Mouse (Mus musculus) liver, embryonic 16.5 days (tissue): ENCODE data around the gene Shroom3. TPM values are rescaled to one million over a fixed set of nuclear protein-coding genes. Genes with fewer than 3 reads are reported as not detected.

ENCODE experiments used
- ATAC-seq: fragments of 200-750 bp; cut with Nextera tagmentation; 2 replicates; pipeline ENCODE4 v1.8.0; 2017; ENCODE audit warnings: low read depth, mild to moderate bottlenecking, moderate number of reproducible peaks, moderate library complexity
- H3K27ac ChIP-seq: fragments of 300-500 bp; sonication (generic); 2 replicates; pipeline ENCODE4 v1.5.1; 2014; ENCODE audit warnings: mild to moderate bottlenecking, low read length
- H3K27me3 ChIP-seq: fragments of 300-500 bp; sonication (generic); 2 replicates; pipeline ENCODE4 v1.6.1; 2014; ENCODE audit warnings: low read depth, low read length, mixed read lengths; ENCODE audit not compliant: control insufficient read depth, insufficient read depth
- H3K36me3 ChIP-seq: fragments of 300-500 bp; sonication (generic); 2 replicates; pipeline ENCODE4 v1.6.1; 2014; ENCODE audit warnings: mild to moderate bottlenecking; ENCODE audit not compliant: control insufficient read depth, insufficient read depth
- H3K4me1 ChIP-seq: fragments of 300-500 bp; sonication (generic); 2 replicates; pipeline ENCODE4 v1.6.1; 2014; ENCODE audit warnings: low read depth, low read length, mixed read lengths; ENCODE audit not compliant: control insufficient read depth
- H3K4me2 ChIP-seq: fragments of 300-500 bp; sonication (generic); 2 replicates; pipeline ENCODE4 v1.6.1; 2014; ENCODE audit warnings: low read depth, low read length, mixed read lengths
- H3K4me3 ChIP-seq: fragments of 300-500 bp; sonication (generic); 2 replicates; pipeline ENCODE4 v1.5.1; 2014; ENCODE audit warnings: low read depth, mild to moderate bottlenecking, low read length
- H3K9ac ChIP-seq: fragments of 300-500 bp; sonication (generic); 2 replicates; pipeline ENCODE4 v1.6.1; 2014; ENCODE audit warnings: low read depth, low read length
- H3K9me3 ChIP-seq: fragments of 300-500 bp; sonication (generic); replicated peaks from 2 replicates; pipeline ENCODE4 v1.6.1; 2016; ENCODE audit warnings: low read length; ENCODE audit not compliant: control insufficient read depth
- WGBS: fragments of 180-500 bp; shearing (Covaris S2); extraction: QIAGEN DNeasy Blood & Tissue Kit; methylation state at CpG from one replicate; pipeline ENCODE4 v1.1.7; 2014; ENCODE audit not compliant: insufficient replicate concordance; 5-methylcytosine and 5-hydroxymethylcytosine counted together
- polyA plus RNA-seq: library from polyadenylated mRNA; unstranded; fragments of >200 nt; fragmentation: Nextera tagmentation; extraction: Ambion mirVana; gene quantifications from 2 replicates; pipeline ENCODE4 v1.2.1, GENCODE M21; 2015

Shroom3 gene
- polyA plus RNA-seq, 1 experiment from 2014 or later: 0.31 TPM

- 0% methylated on average over 9 of the region's 9 CpGs for WGBS
- Histone ChIP-seq H3K9me3 (no peaks in the 10 kb centered on the region), H3K4me1 (peaks cover 9% of the 10 kb centered on the region), H3K36me3 (no peaks in the 10 kb centered on the region), H3K27me3 (no peaks in the 10 kb centered on the region), H3K9ac (no peak overlapping the region; the same call in 1 of the 2 replicates), H3K27ac (no peak overlapping the region), H3K4me2 (peak overlapping the region; percentile 63), H3K4me3 (peak overlapping the region; percentile 47)
- ATAC-seq: 0 out of 2 replicates have a peak, but pooled peaks have one; percentile 2
Observed at GRCm38 (mm10) chr5:92675574-92675920, 7.7 kb upstream of the Shroom3 start.

- 24% methylated on average over 4 of the region's 4 CpGs for WGBS
- Histone ChIP-seq H3K27me3 (peaks cover 27% of the 10 kb centered on the region), H3K9ac (no peak overlapping the region), H3K4me1 (peaks cover 9% of the 10 kb centered on the region), H3K4me2 (no peak overlapping the region), H3K9me3 (no peaks in the 10 kb centered on the region), H3K27ac (no peak overlapping the region), H3K36me3 (no peaks in the 10 kb centered on the region), H3K4me3 (no peak overlapping the region)
- no peak for ATAC-seq
Observed at GRCm38 (mm10) chr5:92679441-92679840, 3.8 kb upstream of the Shroom3 start.

- no peak for ATAC-seq
- Histone ChIP-seq H3K27ac (no peak overlapping the region), H3K9ac (no peak overlapping the region), H3K9me3 (no peaks in the 10 kb centered on the region), H3K4me2 (no peak overlapping the region), H3K4me1 (no peaks in the 10 kb centered on the region), H3K36me3 (no peaks in the 10 kb centered on the region), H3K4me3 (no peak overlapping the region), H3K27me3 (peaks cover 27% of the 10 kb centered on the region)
- 76% methylated on average over 10 of the region's 10 CpGs for WGBS
Observed at GRCm38 (mm10) chr5:92681861-92682260, 1.4 kb upstream of the Shroom3 start.

- Histone ChIP-seq H3K4me1 (no peaks in the 10 kb centered on the region), H3K36me3 (no peaks in the 10 kb centered on the region), H3K4me3 (peak overlapping the region; percentile 47), H3K9ac (no peak overlapping the region), H3K27me3 (peaks cover 27% of the 10 kb centered on the region), H3K27ac (no peak overlapping the region), H3K4me2 (peak overlapping the region; percentile 59), H3K9me3 (no peaks in the 10 kb centered on the region)
- 3% methylated on average over 39 of the region's 39 CpGs for WGBS
- no peak for ATAC-seq
Observed at GRCm38 (mm10) chr5:92682621-92683348, 450 bp upstream of the Shroom3 start.

GRCm38 (mm10) chr5:92683871-92684475 is 738 bp downstream of the Shroom3 start:
- no peak overlapping the region for H3K27ac ChIP-seq
- peaks cover 27% of the 10 kb centered on the region for H3K27me3 ChIP-seq
- no peaks in the 10 kb centered on the region for H3K9me3 ChIP-seq
- WGBS: 24% methylated on average over 9 of the region's 9 CpGs
- no peak for ATAC-seq
- no peaks in the 10 kb centered on the region for H3K36me3 ChIP-seq
- H3K4me2 ChIP-seq: peak overlapping the region; percentile 59; the same call in 1 of the 2 replicates
- H3K9ac ChIP-seq: no peak overlapping the region
- no peaks in the 10 kb centered on the region for H3K4me1 ChIP-seq
- H3K4me3 ChIP-seq: no peak overlapping the region

- Histone ChIP-seq H3K4me1 (no peaks in the 10 kb centered on the region), H3K9me3 (no peaks in the 10 kb centered on the region), H3K27ac (no peak overlapping the region), H3K36me3 (no peaks in the 10 kb centered on the region), H3K27me3 (peaks cover 27% of the 10 kb centered on the region), H3K4me3 (no peak overlapping the region), H3K9ac (no peak overlapping the region), H3K4me2 (no peak overlapping the region)
- no peak for ATAC-seq
- 84% methylated on average over 16 of the region's 16 CpGs for WGBS
Observed at GRCm38 (mm10) chr5:92684715-92685460, 1.7 kb downstream of the Shroom3 start.

GRCm38 (mm10) chr5:92688124-92688523 is 4.9 kb downstream of the Shroom3 start:
- 57% methylated on average over 5 of the region's 5 CpGs for WGBS
- H3K9me3 ChIP-seq: no peaks in the 10 kb centered on the region
- H3K36me3 ChIP-seq: no peaks in the 10 kb centered on the region

GRCm38 (mm10) chr5:92688569-92688968 is 5.3 kb downstream of the Shroom3 start:
- Histone ChIP-seq H3K4me1 (no peaks in the 10 kb centered on the region), H3K27ac (no peak overlapping the region), H3K27me3 (peaks cover 6% of the 10 kb centered on the region), H3K4me3 (no peak overlapping the region), H3K9ac (no peak overlapping the region), H3K36me3 (no peaks in the 10 kb centered on the region), H3K9me3 (no peaks in the 10 kb centered on the region), H3K4me2 (no peak overlapping the region)
- 67% methylated on average over 9 of the region's 9 CpGs for WGBS
- ATAC-seq: no peak

More at GRCm38 (mm10) chr5:92688124-92688523, 4.9 kb downstream of the Shroom3 start:
- Histone ChIP-seq H3K4me3 (no peak overlapping the region), H3K27me3 (peaks cover 10% of the 10 kb centered on the region), H3K4me1 (no peaks in the 10 kb centered on the region), H3K9ac (no peak overlapping the region), H3K27ac (no peak overlapping the region), H3K4me2 (no peak overlapping the region)
- ATAC-seq: no peak
